Mouse (Mus musculus) limb, embryonic 14.5 days (tissue): Measurements from ENCODE around the gene Igf2bp3. TPM values are rescaled to one million over a fixed set of nuclear protein-coding genes. Genes with fewer than 3 reads are reported as not detected.
A peak's percentile ranks its signal among the peaks of the same experiment; 100 is the strongest.

Source experiments
- ATAC-seq: fragments of 200-750 bp; cut with Nextera tagmentation; 2 replicates; pipeline ENCODE4 v1.8.0; 2017; ENCODE audit warnings: low read depth, moderate number of reproducible peaks, moderate TSS enrichment; ENCODE audit not compliant: low FRiP score
- DNase-seq: peaks from one replicate; pipeline ENCODE4 v3.0.0-alpha.2; 2015; ENCODE audit warnings: low spot score
- H3K27ac ChIP-seq: fragments of 300-500 bp; sonication (generic); replicated peaks from 2 replicates; pipeline ENCODE4 v1.5.1; 2014; ENCODE audit warnings: low read depth, mild to moderate bottlenecking, low read length, moderate library complexity, mixed read lengths
- H3K27me3 ChIP-seq: fragments of 300-500 bp; sonication (generic); 2 replicates; pipeline ENCODE4 v1.6.1; 2014; ENCODE audit warnings: low read length, mixed read lengths; ENCODE audit not compliant: control insufficient read depth, insufficient read depth
- H3K36me3 ChIP-seq: fragments of 300-500 bp; sonication (generic); 2 replicates; pipeline ENCODE4 v1.6.1; 2014; ENCODE audit warnings: mild to moderate bottlenecking, low read length, moderate library complexity, mixed read lengths; ENCODE audit not compliant: control insufficient read depth, insufficient read depth
- H3K4me1 ChIP-seq: fragments of 300-500 bp; sonication (generic); 2 replicates; pipeline ENCODE4 v1.6.1; 2014; ENCODE audit warnings: antibody characterized with exemption, low read length, mixed read lengths; ENCODE audit not compliant: control insufficient read depth, insufficient read depth
- H3K4me2 ChIP-seq: fragments of 300-500 bp; sonication (generic); replicated peaks from 2 replicates; pipeline ENCODE4 v1.6.1; 2014; ENCODE audit warnings: low read depth, mild to moderate bottlenecking, low read length, moderate library complexity; ENCODE audit not compliant: severe bottlenecking
- H3K4me3 ChIP-seq: fragments of 300-500 bp; sonication (generic); replicated peaks from 2 replicates; pipeline ENCODE4 v1.5.1; 2014; ENCODE audit warnings: low read length
- H3K9ac ChIP-seq: fragments of 300-500 bp; sonication (generic); 2 replicates; pipeline ENCODE4 v1.6.1; 2014; ENCODE audit warnings: mild to moderate bottlenecking, low read depth, low read length, moderate library complexity; ENCODE audit not compliant: severe bottlenecking
- H3K9me3 ChIP-seq: fragments of 300-500 bp; sonication (generic); 2 replicates; pipeline ENCODE4 v1.6.1; 2016; ENCODE audit warnings: low read length; ENCODE audit not compliant: control insufficient read depth
- POLR2A ChIP-seq: fragments of 200-500 bp; IDR thresholded peaks from 2 replicates; pipeline ENCODE4 v1.8.0; 2012; ENCODE audit warnings: inconsistent platforms, mild to moderate bottlenecking, moderate library complexity, borderline replicate concordance; ENCODE audit not compliant: insufficient read depth, insufficient read length; ENCODE audit errors: extremely low read depth
- whole genome bisulfite sequencing: fragments of 180-500 bp; shearing (Covaris S2); extraction: QIAGEN DNeasy Blood & Tissue Kit; methylation state at CpG from one replicate; pipeline ENCODE4 v1.1.7; 2014; 5-methylcytosine and 5-hydroxymethylcytosine counted together
- polyA plus RNA-seq, 2 experiments: library from polyadenylated mRNA; depleted of rRNA in 1 of 2; stranded (reverse) in 1 of 2; unstranded in 1 of 2; fragments of >200 nt; fragmentation: Nextera tagmentation in 1 of 2; extraction: Ambion mirVana in 1 of 2; gene quantifications; 2 replicates each; pipeline versions ENCODE4 v1.2.1 to v1.2.3; 2012 to 2014

The Igf2bp3 gene
- polyA plus RNA-seq, 2 experiments, result 34.6 to 60.8 TPM

DNA sequence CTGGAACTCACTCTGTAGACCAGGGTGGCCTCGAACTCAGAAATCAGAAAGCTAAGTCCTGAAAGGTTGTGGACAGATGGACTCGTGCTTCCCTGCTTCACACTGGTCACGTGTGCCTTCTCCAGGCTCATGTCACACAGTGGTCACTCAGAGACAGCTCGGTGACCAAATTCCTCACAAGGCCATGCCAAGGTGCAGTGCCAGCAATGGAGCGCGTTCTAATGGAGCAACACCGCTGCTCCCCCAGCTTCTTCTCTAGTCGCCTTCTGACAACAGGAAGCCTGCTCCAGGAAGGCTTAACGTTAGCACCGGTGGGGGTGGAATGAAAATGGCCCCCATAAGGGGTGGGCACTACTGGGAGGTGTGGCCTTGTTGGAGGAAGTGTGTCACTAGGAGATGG is 119.8 kb downstream of the Igf2bp3 start:
- DNase-seq (no peak), ATAC-seq (no peak)
- TF ChIP-seq POLR2A, result no peak
- 93% methylated on average over 10 of the region's 10 CpGs for WGBS
- no peaks in the 10 kb centered on the region for H3K9me3 ChIP-seq
- H3K4me1 ChIP-seq, result peaks cover 7% of the 10 kb centered on the region
- peaks cover 61% of the 10 kb centered on the region for H3K36me3 ChIP-seq
- no peaks in the 10 kb centered on the region for H3K27me3 ChIP-seq
- no peak overlapping the region for H3K4me2 ChIP-seq
- H3K27ac ChIP-seq, result no peak overlapping the region
- no peak overlapping the region for H3K9ac ChIP-seq
- H3K4me3 ChIP-seq, result no peak overlapping the region

DNA sequence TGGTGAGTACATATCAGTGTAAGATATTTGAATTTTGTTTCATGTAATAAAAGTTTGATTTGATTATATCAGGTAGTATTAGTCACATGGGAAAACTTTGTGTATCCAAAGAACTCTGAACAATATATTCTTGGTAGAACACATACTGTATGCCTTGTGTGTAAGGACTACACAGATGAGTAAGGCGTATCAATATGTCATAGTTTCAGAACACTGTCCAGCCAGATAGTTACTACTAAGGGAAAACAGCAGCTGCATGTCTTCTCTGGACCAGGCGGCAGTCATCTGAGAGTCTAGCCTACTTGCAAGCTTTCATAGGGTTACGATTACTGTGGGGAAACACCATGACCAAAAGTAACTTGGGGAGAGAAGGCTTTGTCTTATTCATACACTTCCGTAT is 131.7 kb downstream of the Igf2bp3 start:
- no peaks in the 10 kb centered on the region for H3K9me3 ChIP-seq
- no peaks in the 10 kb centered on the region for H3K27me3 ChIP-seq
- H3K4me3 ChIP-seq, result no peak overlapping the region
- WGBS, result 90% methylated on average over 4 of the region's 4 CpGs
- H3K4me2 ChIP-seq, result no peak overlapping the region
- DNase-seq (no peak), ATAC-seq (no peak)
- peaks cover 50% of the 10 kb centered on the region for H3K36me3 ChIP-seq
- H3K9ac ChIP-seq, result no peak overlapping the region
- TF ChIP-seq POLR2A, result no peak
- no peaks in the 10 kb centered on the region for H3K4me1 ChIP-seq
- H3K27ac ChIP-seq, result no peak overlapping the region

- ATAC-seq, result no peak
- TF ChIP-seq POLR2A, result no peak
- Histone ChIP-seq H3K9me3 (no peaks in the 10 kb centered on the region), H3K36me3 (peaks cover 19% of the 10 kb centered on the region), H3K4me1 (peaks cover 6% of the 10 kb centered on the region), H3K27ac (no peak overlapping the region), H3K9ac (no peak overlapping the region), H3K4me2 (no peak overlapping the region), H3K4me3 (no peak overlapping the region), H3K27me3 (no peaks in the 10 kb centered on the region)
- 89% methylated on average over 1 of the region's 1 CpGs for WGBS
- no peak for DNase-seq
These were observed 135.4 kb downstream of the Igf2bp3 start for GRCm38 (mm10) chr6:49079313-49079712.

GRCm38 (mm10) chr6:49077894-49078293 is 136.9 kb downstream of the Igf2bp3 start:
- WGBS, result 82% methylated on average over 2 of the region's 2 CpGs
- Histone ChIP-seq H3K4me3 (no peak overlapping the region), H3K9me3 (no peaks in the 10 kb centered on the region), H3K9ac (no peak overlapping the region), H3K4me2 (no peak overlapping the region), H3K36me3 (peaks cover 6% of the 10 kb centered on the region; the same call in 1 of the 2 replicates), H3K4me1 (peaks cover 10% of the 10 kb centered on the region), H3K27ac (no peak overlapping the region), H3K27me3 (no peaks in the 10 kb centered on the region)
- no peak for DNase-seq
- TF ChIP-seq POLR2A, result no peak
- ATAC-seq, result no peak

DNA sequence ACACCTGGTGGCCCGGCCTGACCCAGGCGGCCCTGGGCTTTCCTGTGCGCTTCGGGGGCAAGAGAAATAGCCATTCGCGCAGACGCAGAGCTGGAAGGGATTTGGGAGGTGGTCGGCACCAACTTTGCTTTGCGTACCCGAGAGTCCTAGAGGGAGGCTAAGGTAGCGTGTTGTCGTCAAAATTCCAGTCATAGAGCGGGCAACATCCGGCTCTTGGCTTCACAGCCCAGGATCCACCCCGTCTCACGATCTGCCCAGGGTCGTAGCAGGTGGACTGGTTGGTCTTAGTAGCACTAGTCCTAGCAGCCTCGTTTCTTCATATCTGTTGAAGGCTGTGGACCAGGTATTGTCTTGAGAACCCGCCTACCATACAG is 140.7 kb downstream of the Igf2bp3 start:
- peak overlapping the region; percentile 85 for H3K4me2 ChIP-seq
- H3K9ac ChIP-seq, result peak overlapping the region; percentile 97
- WGBS, result 1% methylated on average over 19 of the region's 19 CpGs
- no peak for DNase-seq
- peaks cover 10% of the 10 kb centered on the region for H3K4me1 ChIP-seq
- H3K4me3 ChIP-seq, result peak overlapping the region; percentile 92
- no peak for TF ChIP-seq POLR2A
- H3K27ac ChIP-seq, result peak overlapping the region; percentile 73
- ATAC-seq, result no peak; the same call in 1 of the 2 replicates
- peaks cover 3% of the 10 kb centered on the region; the same call in 1 of the 2 replicates for H3K36me3 ChIP-seq
- no peaks in the 10 kb centered on the region for H3K9me3 ChIP-seq
- no peaks in the 10 kb centered on the region for H3K27me3 ChIP-seq
